ENCODE assay signal across 10 mouse cellular contexts in genomic region chrX:162949811-162950439, GRCm38 (mm10). TPM values are rescaled to one million over a fixed set of nuclear protein-coding genes. Genes with fewer than 3 reads are reported as not detected.
DNase-seq lines count a peak whose midpoint lies in the region; ATAC-seq and TF ChIP-seq lines count a peak whose summit lies in the region.
"Had no signal": no experiment of that assay in that cellular context is flagged by ENCODE, and none has a peak within 500 bp of the region (broad histone marks: within the 10 kb centered on the region; RNA-seq: fewer than 3 reads in every experiment).

No protein-coding gene starts in this region.

- no peak overlapping the region for H3K9ac ChIP-seq in forebrain, embryonic 13.5 days
- H3K9ac ChIP-seq in forebrain, embryonic 11.5 days (ENCODE audit: low read length): no peak overlapping the region
- H3K9ac ChIP-seq in midbrain, postnatal 0 days (replicated peaks; ENCODE audit: low read length, poor library complexity, severe bottlenecking): no peak overlapping the region
- H3K9ac ChIP-seq: neural tube, embryonic 12.5 days had no signal

- H3K27ac ChIP-seq in forebrain, embryonic 13.5 days: no peak overlapping the region
- H3K27ac ChIP-seq in forebrain, embryonic 11.5 days (ENCODE audit: low read depth, low read length): no peak overlapping the region
- no peak overlapping the region for H3K27ac ChIP-seq in thymus, adult 2 months (ENCODE audit: control insufficient read depth, insufficient read depth, low read length)
- H3K27ac ChIP-seq in embryonic facial prominence, embryonic 10.5 days (replicated peaks): no peak overlapping the region
- H3K27ac ChIP-seq in midbrain, postnatal 0 days (ENCODE audit: low read depth, low read length): no peak overlapping the region
- H3K27ac ChIP-seq: neural tube, embryonic 12.5 days had no signal

- no peak overlapping the region for H3K4me2 ChIP-seq in forebrain, embryonic 13.5 days
- H3K4me2 ChIP-seq in forebrain, embryonic 11.5 days (ENCODE audit: low read depth, low read length, severe bottlenecking): no peak overlapping the region
- no peak overlapping the region for H3K4me2 ChIP-seq in midbrain, postnatal 0 days (ENCODE audit: low read depth, low read length, poor library complexity, severe bottlenecking)
- H3K4me2 ChIP-seq: neural tube, embryonic 12.5 days had no signal

- no peak for TF ChIP-seq POLR2A in thymus, adult 2 months (IDR thresholded peaks at IDR 0.05; ENCODE audit: control insufficient read depth, extremely low read depth, insufficient read depth, low read length, poor library complexity)

- 33% methylated on average over 3 of the region's 3 CpGs for WGBS in forebrain, embryonic 13.5 days
- WGBS in forebrain, embryonic 11.5 days: 37% methylated on average over 3 of the region's 3 CpGs
- whole genome bisulfite sequencing in thymus, adult 2 months: 49% methylated on average over 3 of the region's 3 CpGs
- WGBS in embryonic facial prominence, embryonic 10.5 days: 41% methylated on average over 3 of the region's 3 CpGs
- WGBS in midbrain, postnatal 0 days: 25% methylated on average over 3 of the region's 3 CpGs

- no peaks in the 10 kb centered on the region for H3K4me1 ChIP-seq in forebrain, embryonic 13.5 days
- H3K4me1 ChIP-seq in forebrain, embryonic 11.5 days (replicated peaks; ENCODE audit: control insufficient read depth, insufficient read depth, low read length): no peaks in the 10 kb centered on the region
- no peaks in the 10 kb centered on the region for H3K4me1 ChIP-seq in thymus, adult 2 months (replicated peaks; ENCODE audit: control insufficient read depth, insufficient read depth, low read length)
- no peaks in the 10 kb centered on the region for H3K4me1 ChIP-seq in embryonic facial prominence, embryonic 10.5 days
- H3K4me1 ChIP-seq in midbrain, postnatal 0 days (ENCODE audit: insufficient read depth, low read length): no peaks in the 10 kb centered on the region
- H3K4me1 ChIP-seq: neural tube, embryonic 12.5 days had no signal

- H3K9me3 ChIP-seq in forebrain, embryonic 13.5 days (replicated peaks): no peaks in the 10 kb centered on the region
- no peaks in the 10 kb centered on the region for H3K9me3 ChIP-seq in forebrain, embryonic 11.5 days (ENCODE audit: control insufficient read depth, low read length)
- no peaks in the 10 kb centered on the region for H3K9me3 ChIP-seq in embryonic facial prominence, embryonic 10.5 days
- no peaks in the 10 kb centered on the region for H3K9me3 ChIP-seq in midbrain, postnatal 0 days (ENCODE audit: low read length)
- H3K9me3 ChIP-seq: neural tube, embryonic 12.5 days had no signal

- H3K4me3 ChIP-seq in forebrain, embryonic 13.5 days: no peak overlapping the region
- no peak overlapping the region for H3K4me3 ChIP-seq in forebrain, embryonic 11.5 days (ENCODE audit: low read depth, low read length)
- H3K4me3 ChIP-seq in thymus, adult 2 months (ENCODE audit: control insufficient read depth, insufficient read depth, low read length): no peak overlapping the region
- H3K4me3 ChIP-seq in embryonic facial prominence, embryonic 10.5 days: no peak overlapping the region
- no peak overlapping the region for H3K4me3 ChIP-seq in midbrain, postnatal 0 days (ENCODE audit: low read depth, low read length)
- H3K4me3 ChIP-seq: neural tube, embryonic 12.5 days had no signal

- H3K36me3 ChIP-seq in forebrain, embryonic 13.5 days (ENCODE audit: poor library complexity, severe bottlenecking): no peaks in the 10 kb centered on the region
- H3K36me3 ChIP-seq in forebrain, embryonic 11.5 days (ENCODE audit: control insufficient read depth, insufficient read depth, low read length): no peaks in the 10 kb centered on the region
- H3K36me3 ChIP-seq in thymus, adult 2 months (ENCODE audit: control insufficient read depth, insufficient read depth, low read length): no peaks in the 10 kb centered on the region
- no peaks in the 10 kb centered on the region for H3K36me3 ChIP-seq in embryonic facial prominence, embryonic 10.5 days (replicated peaks)
- no peaks in the 10 kb centered on the region for H3K36me3 ChIP-seq in midbrain, postnatal 0 days (ENCODE audit: insufficient read depth, low read length)
- H3K36me3 ChIP-seq: neural tube, embryonic 12.5 days had no signal

- no peaks in the 10 kb centered on the region for H3K27me3 ChIP-seq in forebrain, embryonic 13.5 days
- H3K27me3 ChIP-seq in forebrain, embryonic 11.5 days (ENCODE audit: control insufficient read depth, insufficient read depth, low read length): no peaks in the 10 kb centered on the region
- H3K27me3 ChIP-seq in thymus, adult 2 months (ENCODE audit: control insufficient read depth, insufficient read depth, low read length): no peaks in the 10 kb centered on the region
- peaks cover 40% of the 10 kb centered on the region for H3K27me3 ChIP-seq in embryonic facial prominence, embryonic 10.5 days (replicated peaks; ENCODE audit: low read depth, poor library complexity, severe bottlenecking)
- no peaks in the 10 kb centered on the region for H3K27me3 ChIP-seq in midbrain, postnatal 0 days (ENCODE audit: insufficient read depth, low read length)
- H3K27me3 ChIP-seq: neural tube, embryonic 12.5 days had no signal

- peak; percentile 81 for ATAC-seq in forebrain, embryonic 13.5 days
- ATAC-seq in forebrain, embryonic 11.5 days (replicated peaks; ENCODE audit: low FRiP score): no peak
- ATAC-seq in midbrain, postnatal 0 days (ENCODE audit: low FRiP score): peak; percentile 44; the same call in 1 of the 2 replicates

- no peak for TF ChIP-seq CTCF in thymus, adult 2 months (IDR thresholded peaks at IDR 0.05; ENCODE audit: borderline replicate concordance, control insufficient read depth, extremely low read depth, insufficient read depth, low read length, poor library complexity)
- TF ChIP-seq CTCF in midbrain, postnatal 0 days (IDR thresholded peaks at IDR 0.05): peak; percentile 79

- DNase-seq in forebrain, embryonic 11.5 days (ENCODE audit: low spot score): no peak
- DNase-seq in thymus, adult 2 months: peak; percentile 18
- DNase-seq in thymus, adult 18-20 months: no peak
- DNase-seq in embryonic facial prominence, embryonic 10.5 days (ENCODE audit: low spot score): peak; percentile 11
- DNase-seq in layer of hippocampus, adult 9-11 months: peak; percentile 47
- DNase-seq in midbrain, postnatal 0 days (ENCODE audit: low spot score): peak; percentile 77
- no peak for DNase-seq in ovary, postnatal 36 days (ENCODE audit: low spot score)

RNA-seq across cellular contexts. Expression of gene S100g, which starts 14.5 kb away (rescaled TPM):
- not detected in 2 replicates for polyA plus RNA-seq in forebrain, embryonic 13.5 days (2015; fragmentation: Nextera tagmentation; extraction: Ambion mirVana)
- polyA plus RNA-seq in forebrain, embryonic 11.5 days (2014; fragmentation: Nextera tagmentation; extraction: Ambion mirVana): not detected in 2 replicates
- 1.4 and 3.1 TPM in 2 replicates for polyA plus RNA-seq in thymus, adult 2 months (2012; rRNA removed)
- polyA plus RNA-seq in embryonic facial prominence, embryonic 10.5 days (2016; fragmentation: Nextera tagmentation; extraction: Ambion mirVana): not detected in 2 replicates
- total RNA-seq in midbrain, postnatal 0 days (2014; rRNA removed): not detected in 2 replicates
- polyA plus RNA-seq in midbrain, postnatal 0 days (2015; fragmentation: Nextera tagmentation; extraction: Ambion mirVana): 0.53 TPM in 1 of 2 replicates, not detected in the other
- total RNA-seq: heart, postnatal 36 days had no signal
- polyA plus RNA-seq: neural tube, embryonic 12.5 days had no signal

RNA-seq across cellular contexts. Expression of gene Ctps2, which starts 48.9 kb away (rescaled TPM):
- polyA plus RNA-seq in forebrain, embryonic 13.5 days (2015; fragmentation: Nextera tagmentation; extraction: Ambion mirVana): 90.7 and 96.0 TPM in 2 replicates
- polyA plus RNA-seq in forebrain, embryonic 11.5 days (2014; fragmentation: Nextera tagmentation; extraction: Ambion mirVana): 81.0 and 85.1 TPM in 2 replicates
- 14.6 and 17.0 TPM in 2 replicates for polyA plus RNA-seq in thymus, adult 2 months (2012; rRNA removed)
- polyA plus RNA-seq in embryonic facial prominence, embryonic 10.5 days (2016; fragmentation: Nextera tagmentation; extraction: Ambion mirVana): 69.2 and 77.9 TPM in 2 replicates
- 58.8 and 73.0 TPM in 2 replicates for total RNA-seq in midbrain, postnatal 0 days (2014; rRNA removed)
- polyA plus RNA-seq in midbrain, postnatal 0 days (2015; fragmentation: Nextera tagmentation; extraction: Ambion mirVana): 80.6 and 85.4 TPM in 2 replicates

Comparison
In these comparisons a context has a peak if more than half of its experiments do, and no peak if none do; other contexts are left out.
1. DNase-seq: peak in thymus, adult 2 months (single experiment), embryonic facial prominence, embryonic 10.5 days (single experiment), layer of hippocampus, adult 9-11 months (single experiment) and midbrain, postnatal 0 days (single experiment); none in forebrain, embryonic 11.5 days (single experiment), thymus, adult 18-20 months (0 of 2) and ovary, postnatal 36 days (single experiment).